Mouse (Mus musculus): ENCODE results near the gene Tenm2.
A peak's percentile ranks its signal among the peaks of the same experiment; 100 is the strongest.

- TF ChIP-seq CTCF (IDR thresholded peaks at IDR 0.05; ENCODE audit: extremely low read depth, insufficient read length, insufficient replicate concordance, low read depth, low read length), result 0 out of 2 replicates have a peak, but pooled peaks have one; percentile 21
- TF ChIP-seq POLR2A (IDR thresholded peaks at IDR 0.05; ENCODE audit: low read depth, low read length), result no peak
Measured at GRCm38 (mm10) chr11:35995310-35995709, 1240.5 kb downstream of the Tenm2 start.

All from small intestine, adult 2 months (tissue).